Mouse (Mus musculus): ENCODE measurements around the gene Kmt2a. TPM values are rescaled to one million over a fixed set of nuclear protein-coding genes. Genes with fewer than 3 reads are reported as not detected.
A peak's percentile ranks its signal among the peaks of the same experiment; 100 is the strongest.
"Not testable (repeated sequence)": the region's sequence is repeated elsewhere in the genome, so short reads cannot be mapped to it uniquely, and the experiment has no call there.

The Kmt2a gene
- polyA plus RNA-seq, 1 experiment from 2014 or later: 18.0 TPM

GRCm38 (mm10) chr9:44768029-44768394 lies 113.1 kb downstream of the Kmt2a start:
- H3K27ac ChIP-seq; ATAC-seq (ENCODE audit: low FRiP score, low read depth): not testable (repeated sequence)

GRCm38 (mm10) chr9:44767101-44768028 lies 113.7 kb downstream of the Kmt2a start, which contains the start of the genes Arcn1 and Ift46:
Gene Arcn1, minus strand, starts transcription at chr9:44767845.
Gene Ift46, plus strand, starts transcription at chr9:44767908.
- peaks cover 19% of the 10 kb centered on the region for H3K4me1 ChIP-seq
- H3K4me3 ChIP-seq: peak within 1 kb of the TSS; percentile 96
- under 1% methylated on average over 59 of the region's 82 CpGs for WGBS
- no peaks in the 10 kb centered on the region for H3K27me3 ChIP-seq
- peak; percentile 93 for ATAC-seq (ENCODE audit: low FRiP score, low read depth)
- H3K27ac ChIP-seq: peak within 1 kb of the TSS; percentile 96
- H3K4me2 ChIP-seq (replicated peaks): peak within 1 kb of the TSS; percentile 77
- no peaks in the 10 kb centered on the region for H3K9me3 ChIP-seq
- H3K9ac ChIP-seq: peak within 1 kb of the TSS; percentile 97
- H3K36me3 ChIP-seq: no peaks in the 10 kb centered on the region

More at GRCm38 (mm10) chr9:44768029-44768394, 113.1 kb downstream of the Kmt2a start:
- 31% methylated on average over 9 of the region's 9 CpGs for WGBS
- H3K9ac ChIP-seq, H3K36me3 ChIP-seq, H3K9me3 ChIP-seq, H3K27me3 ChIP-seq: not testable (repeated sequence)
- H3K4me2 ChIP-seq (replicated peaks): peak overlapping the region; percentile 77
- H3K4me1 ChIP-seq: peaks cover 19% of the 10 kb centered on the region
- H3K4me3 ChIP-seq: peak overlapping the region; percentile 96

GRCm38 (mm10) chr9:44760873-44761272 lies 120.2 kb downstream of the Kmt2a start:
- no peak overlapping the region for H3K9ac ChIP-seq
- H3K27ac ChIP-seq: no peak overlapping the region
- peaks cover 45% of the 10 kb centered on the region for H3K36me3 ChIP-seq
- H3K4me3 ChIP-seq: no peak overlapping the region
- peaks cover 14% of the 10 kb centered on the region for H3K4me1 ChIP-seq
- no peaks in the 10 kb centered on the region for H3K9me3 ChIP-seq
- no peak overlapping the region for H3K4me2 ChIP-seq (replicated peaks)
- no peaks in the 10 kb centered on the region for H3K27me3 ChIP-seq
- no peak for ATAC-seq (ENCODE audit: low FRiP score, low read depth)
- WGBS: 87% methylated on average over 2 of the region's 2 CpGs

Other genes with a start within 250 kb of the Kmt2a start
- gene Treh, start 208.1 kb downstream of the Kmt2a start, polyA plus RNA-seq (2015; fragmentation: Nextera tagmentation; extraction: Ambion mirVana): not detected in 2 replicates
- gene Phldb1, start 146.1 kb downstream of the Kmt2a start, polyA plus RNA-seq (2015; fragmentation: Nextera tagmentation; extraction: Ambion mirVana): 45.3 and 46.1 TPM in 2 replicates
- gene Arcn1, start 113.5 kb downstream of the Kmt2a start, polyA plus RNA-seq (2015; fragmentation: Nextera tagmentation; extraction: Ambion mirVana): 207 and 225 TPM in 2 replicates
- gene Ift46, start 113.4 kb downstream of the Kmt2a start, polyA plus RNA-seq (2015; fragmentation: Nextera tagmentation; extraction: Ambion mirVana): 146 and 152 TPM in 2 replicates
- 4.9 and 5.1 TPM in 2 replicates for gene Tmem25, start 82.0 kb downstream of the Kmt2a start, polyA plus RNA-seq (2015; fragmentation: Nextera tagmentation; extraction: Ambion mirVana)
- gene Ttc36, start 78.2 kb downstream of the Kmt2a start, polyA plus RNA-seq (2015; fragmentation: Nextera tagmentation; extraction: Ambion mirVana): 0.47 TPM in 1 of 2 replicates, not detected in the other
- 613 and 626 TPM in 2 replicates for gene Atp5l, start 39.4 kb upstream of the Kmt2a start, polyA plus RNA-seq (2015; fragmentation: Nextera tagmentation; extraction: Ambion mirVana)
- gene Ube4a, start 84.3 kb upstream of the Kmt2a start, polyA plus RNA-seq (2015; fragmentation: Nextera tagmentation; extraction: Ambion mirVana): 27.0 and 27.3 TPM in 2 replicates
- 0.50 and 0.61 TPM in 2 replicates for gene Cd3g, start 99.1 kb upstream of the Kmt2a start, polyA plus RNA-seq (2015; fragmentation: Nextera tagmentation; extraction: Ambion mirVana)
- gene Cd3d, start 100.5 kb upstream of the Kmt2a start, polyA plus RNA-seq (2015; fragmentation: Nextera tagmentation; extraction: Ambion mirVana): 0.15 TPM in 1 of 2 replicates, not detected in the other
- not detected in 2 replicates for gene Cd3e, start 128.3 kb upstream of the Kmt2a start, polyA plus RNA-seq (2015; fragmentation: Nextera tagmentation; extraction: Ambion mirVana)
- gene Mpzl2, start 158.5 kb upstream of the Kmt2a start, polyA plus RNA-seq (2015; fragmentation: Nextera tagmentation; extraction: Ambion mirVana): 16.5 and 19.7 TPM in 2 replicates
- gene Mpzl3, start 173.9 kb upstream of the Kmt2a start, polyA plus RNA-seq (2015; fragmentation: Nextera tagmentation; extraction: Ambion mirVana): 2.0 and 2.2 TPM in 2 replicates
- gene Jaml, start 197.9 kb upstream of the Kmt2a start, polyA plus RNA-seq (2015; fragmentation: Nextera tagmentation; extraction: Ambion mirVana): 1.2 and 1.5 TPM in 2 replicates
- 7.0 and 7.2 TPM in 2 replicates for gene Scn2b, start 236.5 kb upstream of the Kmt2a start, polyA plus RNA-seq (2015; fragmentation: Nextera tagmentation; extraction: Ambion mirVana)

Measured in limb, embryonic 13.5 days (tissue).